Mouse (Mus musculus) heart, adult 18-20 months (tissue): ENCODE measurements around the gene Akap12. TPM values are rescaled to one million over a fixed set of nuclear protein-coding genes. Genes with fewer than 3 reads are reported as not detected.

ENCODE experiments used
- DNase-seq, 2 experiments: peaks; one replicate each; pipeline ENCODE4 v3.0.0; 2021 to 2022; ENCODE audit warnings: mixed read lengths in 1 of 2
- total RNA-seq, 2 experiments: library from RNA; stranded (reverse); gene quantifications; 2 replicates each; pipeline ENCODE4 v1.2.3; 2021

The Akap12 gene
- total RNA-seq, 2 experiments from 2014 or later, result 21.0 to 25.9 TPM

GRCm38 (mm10) chr10:4356640-4357039, 90.5 kb downstream of the Akap12 start:
- no peak for DNase-seq

- DNase-seq, result no peak
Measured at GRCm38 (mm10) chr10:4357435-4357834, 91.3 kb downstream of the Akap12 start.

- no peak for DNase-seq
Measured at GRCm38 (mm10) chr10:4364618-4365017, 98.4 kb downstream of the Akap12 start.

GRCm38 (mm10) chr10:4370105-4370504, 103.9 kb downstream of the Akap12 start:
- no peak for DNase-seq

GRCm38 (mm10) chr10:4372011-4372410, 105.8 kb downstream of the Akap12 start:
- DNase-seq, result peak; percentile 28 to 51

- DNase-seq, result no peak
Measured at GRCm38 (mm10) chr10:4373558-4373957, 107.4 kb downstream of the Akap12 start.

GRCm38 (mm10) chr10:4374239-4374638, 108.1 kb downstream of the Akap12 start:
- DNase-seq, result no peak

- DNase-seq, result no peak
Measured at GRCm38 (mm10) chr10:4374734-4375133, 108.6 kb downstream of the Akap12 start.

- DNase-seq, result no peak
Measured at GRCm38 (mm10) chr10:4375267-4375666, 109.1 kb downstream of the Akap12 start.

- DNase-seq, result peak; percentile 42 to 64
Measured at GRCm38 (mm10) chr10:4376461-4376860, 110.3 kb downstream of the Akap12 start.

- DNase-seq, result no peak
Measured at GRCm38 (mm10) chr10:4376931-4377330, 110.8 kb downstream of the Akap12 start.

- no peak for DNase-seq
Measured at GRCm38 (mm10) chr10:4380748-4381147, 114.6 kb downstream of the Akap12 start.

- DNase-seq, result no peak
Measured at GRCm38 (mm10) chr10:4384244-4384643, 118.1 kb downstream of the Akap12 start.

GRCm38 (mm10) chr10:4386609-4387591, 120.7 kb downstream of the Akap12 start:
- DNase-seq, result peak; percentile 93 to 97

- peak; percentile 69 to 78 for DNase-seq
Measured at GRCm38 (mm10) chr10:4387701-4388383, 121.7 kb downstream of the Akap12 start, which contains the start of gene Zbtb2. TSS of gene Zbtb2 (minus strand) at chr10:4388108.

GRCm38 (mm10) chr10:4388384-4388745, 122.2 kb downstream of the Akap12 start:
- peak in 1 of 2 experiments; percentile 57 for DNase-seq

GRCm38 (mm10) chr10:4389036-4389435, 122.9 kb downstream of the Akap12 start:
- no peak for DNase-seq

- DNase-seq, result no peak
Measured at GRCm38 (mm10) chr10:4389461-4390112, 123.4 kb downstream of the Akap12 start.

GRCm38 (mm10) chr10:4390550-4390949, 124.4 kb downstream of the Akap12 start:
- DNase-seq, result no peak

- no peak for DNase-seq
Measured at GRCm38 (mm10) chr10:4391076-4391475, 124.9 kb downstream of the Akap12 start.

GRCm38 (mm10) chr10:4391851-4392250, 125.7 kb downstream of the Akap12 start:
- DNase-seq, result peak; percentile 45 to 48

GRCm38 (mm10) chr10:4395321-4395720, 129.1 kb downstream of the Akap12 start:
- no peak for DNase-seq

GRCm38 (mm10) chr10:4398058-4398457, 131.9 kb downstream of the Akap12 start:
- no peak for DNase-seq
